Mouse (Mus musculus) lung, embryonic 14.5 days (tissue): ENCODE data around the gene Ndufaf4. TPM values are rescaled to one million over a fixed set of nuclear protein-coding genes. Genes with fewer than 3 reads are reported as not detected.

Experiments used
- ATAC-seq: fragments of 200-750 bp; cut with Nextera tagmentation; 2 replicates; pipeline ENCODE4 v1.8.0; 2017; ENCODE audit warnings: mild to moderate bottlenecking, moderate TSS enrichment, moderate library complexity; ENCODE audit not compliant: insufficient read depth
- DNase-seq: peaks from one replicate; pipeline ENCODE4 v3.0.0-alpha.2; 2015
- H3K27ac ChIP-seq: fragments of 300-500 bp; sonication (generic); 2 replicates; pipeline ENCODE4 v1.5.1; 2014; ENCODE audit warnings: low read depth, mild to moderate bottlenecking, moderate library complexity
- H3K27me3 ChIP-seq: fragments of 300-500 bp; sonication (generic); 2 replicates; pipeline ENCODE4 v1.6.1; 2014; ENCODE audit warnings: low read length, control low read depth; ENCODE audit not compliant: insufficient read depth
- H3K36me3 ChIP-seq: fragments of 300-500 bp; sonication (generic); 2 replicates; pipeline ENCODE4 v1.6.1; 2014; ENCODE audit warnings: control low read depth; ENCODE audit not compliant: insufficient read depth
- H3K4me1 ChIP-seq: fragments of 300-500 bp; sonication (generic); 2 replicates; pipeline ENCODE4 v1.6.1; 2014; ENCODE audit warnings: antibody characterized with exemption, control low read depth; ENCODE audit not compliant: insufficient read depth
- H3K4me2 ChIP-seq: fragments of 300-500 bp; sonication (generic); 2 replicates; pipeline ENCODE4 v1.6.1; 2014; ENCODE audit warnings: mild to moderate bottlenecking
- H3K4me3 ChIP-seq: fragments of 300-500 bp; sonication (generic); 2 replicates; pipeline ENCODE4 v1.5.1; 2014; ENCODE audit warnings: low read depth, low read length
- H3K9ac ChIP-seq: fragments of 300-500 bp; sonication (generic); 2 replicates; pipeline ENCODE4 v1.6.1; 2014
- H3K9me3 ChIP-seq: fragments of 300-500 bp; sonication (generic); 2 replicates; pipeline ENCODE4 v1.6.1; 2016; ENCODE audit warnings: low read depth, low read length, control low read depth
- CTCF ChIP-seq: IDR thresholded peaks from 2 replicates; pipeline ENCODE4 v1.5.1; 2016; ENCODE audit warnings: antibody characterized with exemption, low read depth
- WGBS: fragments of 180-500 bp; shearing (Covaris S2); extraction: QIAGEN DNeasy Blood & Tissue Kit; methylation state at CpG from one replicate; pipeline ENCODE4 v1.1.7; 2014; 5-methylcytosine and 5-hydroxymethylcytosine counted together
- polyA plus RNA-seq: library from polyadenylated mRNA; unstranded; fragments of >200 nt; fragmentation: Nextera tagmentation; extraction: Ambion mirVana; gene quantifications from 2 replicates; pipeline ENCODE4 v1.2.1, GENCODE M21; 2014

Ndufaf4 gene
- polyA plus RNA-seq, 1 experiment from 2014 or later, result 51.7 TPM

DNA sequence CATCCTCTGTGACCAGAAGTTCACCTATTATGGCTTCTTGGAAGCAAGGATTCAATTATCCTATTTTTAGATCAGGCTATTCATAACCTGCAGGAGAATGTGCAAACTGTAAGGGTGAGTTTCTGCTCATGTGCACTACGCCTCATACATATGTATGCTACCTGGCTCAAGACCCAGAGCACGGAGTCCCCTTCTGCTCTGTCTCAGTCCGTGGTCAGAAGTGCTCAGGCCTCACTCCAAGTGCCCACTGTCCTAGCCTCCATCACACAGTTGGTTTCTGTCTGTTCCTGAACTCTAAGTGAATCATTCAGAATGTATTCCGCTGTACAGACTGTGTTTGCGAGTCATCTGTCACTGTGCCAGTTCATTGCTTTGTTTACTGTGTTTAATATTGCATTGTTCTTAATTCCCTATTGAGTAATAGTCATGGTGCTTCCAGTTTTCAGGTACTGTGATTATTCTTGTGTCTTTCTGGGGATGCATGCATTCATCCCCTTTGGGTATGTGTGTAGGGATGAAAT, 30.4 kb downstream of the Ndufaf4 start:
- Histone ChIP-seq H3K9me3 (no peaks in the 10 kb centered on the region), H3K4me3 (no peak overlapping the region), H3K27me3 (no peaks in the 10 kb centered on the region), H3K27ac (no peak overlapping the region), H3K36me3 (no peaks in the 10 kb centered on the region), H3K4me1 (no peaks in the 10 kb centered on the region), H3K4me2 (no peak overlapping the region), H3K9ac (no peak overlapping the region)
- WGBS, result 76% methylated on average over 5 of the region's 5 CpGs
- no peak for ATAC-seq
- DNase-seq, result no peak
- no peak for TF ChIP-seq CTCF

- H3K36me3 ChIP-seq, result no peaks in the 10 kb centered on the region
- H3K9me3 ChIP-seq, result no peaks in the 10 kb centered on the region
- no peak for TF ChIP-seq CTCF
- H3K27ac ChIP-seq, result no peak overlapping the region
- H3K4me2 ChIP-seq, result no peak overlapping the region
- H3K4me3 ChIP-seq, result no peak overlapping the region
- WGBS, result 83% methylated on average over 5 of the region's 5 CpGs
- H3K27me3 ChIP-seq, result no peaks in the 10 kb centered on the region
- H3K9ac ChIP-seq, result no peak overlapping the region
- H3K4me1 ChIP-seq, result no peaks in the 10 kb centered on the region
- ATAC-seq (no peak), DNase-seq (no peak)
These were observed 31.0 kb downstream of the Ndufaf4 start for GRCm38 (mm10) chr4:24928926-24929325.

DNA sequence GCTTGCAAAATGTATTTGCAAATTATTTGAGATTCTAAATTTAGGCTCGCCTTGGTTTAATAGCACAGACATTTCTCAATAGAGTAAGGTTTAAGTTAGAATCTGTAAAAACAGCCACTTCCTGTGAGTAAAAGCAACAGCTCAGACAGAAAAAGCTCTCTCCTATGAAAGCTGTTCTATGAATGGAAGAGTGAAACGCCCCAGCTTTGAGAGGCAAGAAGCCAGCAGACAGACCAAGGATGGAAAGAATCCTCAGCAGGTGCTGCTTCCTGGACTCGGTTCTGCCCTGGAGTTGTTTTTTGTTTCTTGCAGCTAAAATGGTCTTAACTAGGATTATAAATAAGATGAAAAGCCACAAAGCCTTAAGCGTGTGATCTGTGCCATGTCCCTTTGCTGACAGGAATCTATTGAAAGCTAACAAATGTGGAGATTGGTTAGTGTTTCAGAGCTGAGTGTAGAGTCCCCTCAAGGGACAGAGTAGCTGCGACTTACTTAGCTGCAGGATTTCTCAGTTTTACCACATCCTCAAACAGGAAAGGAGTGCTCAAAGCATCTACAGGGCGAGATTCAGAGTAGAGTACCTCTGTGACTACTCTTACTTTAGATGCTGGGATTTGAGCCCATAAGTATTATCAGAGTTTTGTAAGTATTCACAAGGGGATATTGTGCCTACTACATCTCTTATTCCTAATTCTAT, 45.0 kb downstream of the Ndufaf4 start:
- Histone ChIP-seq H3K4me2 (no peak overlapping the region), H3K9ac (no peak overlapping the region), H3K9me3 (no peaks in the 10 kb centered on the region), H3K27me3 (no peaks in the 10 kb centered on the region), H3K4me3 (no peak overlapping the region), H3K36me3 (no peaks in the 10 kb centered on the region), H3K4me1 (no peaks in the 10 kb centered on the region), H3K27ac (no peak overlapping the region)
- no peak for TF ChIP-seq CTCF
- ATAC-seq (no peak), DNase-seq (no peak)
- whole genome bisulfite sequencing, result 59% methylated on average over 6 of the region's 6 CpGs

Other genes with a start within 250 kb of the Ndufaf4 start
- gene Klhl32, start 47.0 kb upstream of the Ndufaf4 start, polyA plus RNA-seq, result 1.2 and 1.3 TPM in 2 replicates
- 1.2 and 2.4 TPM in 2 replicates for gene Gpr63, start 68.3 kb downstream of the Ndufaf4 start, polyA plus RNA-seq